ENCODE assay signal across 8 mouse cellular contexts in the genomic region with DNA sequence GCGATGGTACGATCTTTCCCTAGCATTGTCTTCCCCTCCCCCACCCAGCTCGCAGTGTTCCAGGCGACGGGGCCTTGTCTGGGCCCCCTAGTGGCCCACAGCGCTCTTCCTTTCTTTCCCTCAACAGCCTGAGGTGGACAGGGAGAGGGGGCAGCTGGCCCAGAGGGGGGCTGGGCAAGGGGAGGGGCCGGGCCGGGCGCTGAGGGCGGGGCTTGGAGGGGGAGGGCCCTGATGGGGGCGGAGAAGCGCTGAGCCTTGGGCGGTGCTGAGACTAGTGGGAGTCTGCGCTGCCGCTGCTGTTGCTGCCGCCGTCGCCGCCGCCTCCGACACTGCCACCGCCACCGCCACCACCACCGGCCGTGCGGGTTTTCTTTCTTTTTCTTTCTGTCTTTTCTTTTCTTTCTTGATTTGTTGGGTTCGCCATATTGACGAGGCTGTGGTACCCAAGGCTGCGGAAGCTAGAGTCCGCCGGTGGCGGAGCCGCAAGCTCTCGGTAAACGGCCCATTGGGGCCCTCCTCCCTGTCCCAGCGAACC. TPM values are rescaled to one million over a fixed set of nuclear protein-coding genes. Genes with fewer than 3 reads are reported as not detected.
A peak's percentile ranks its signal among the peaks of the same experiment; 100 is the strongest.
DNase-seq lines count a peak whose midpoint lies in the region; ATAC-seq and TF ChIP-seq lines count a peak whose summit lies in the region.

TSS of gene Usp9x (plus strand) at position 258 of the 535 bp plus-strand sequence.

- no peaks in the 10 kb centered on the region for H3K9me3 ChIP-seq in hindbrain, embryonic 15.5 days

- H3K4me1 ChIP-seq in hindbrain, embryonic 15.5 days (replicated peaks): peaks cover 3% of the 10 kb centered on the region; the same call in 1 of the 2 replicates

- WGBS in hindbrain, embryonic 15.5 days: 14% methylated on average over 27 of the region's 36 CpGs

- ATAC-seq in frontal cortex, adult (ENCODE audit: low TSS enrichment): peak; percentile 71
- ATAC-seq in hindbrain, embryonic 15.5 days (ENCODE audit: low FRiP score, low read depth): peak; percentile 93

- peak within 1 kb of the TSS; percentile 90 for H3K4me3 ChIP-seq in gastrocnemius, adult 2 months
- H3K4me3 ChIP-seq in hindbrain, embryonic 15.5 days: peak within 1 kb of the TSS; percentile 70

- H3K27ac ChIP-seq in gastrocnemius, adult 2 months: peak within 1 kb of the TSS; percentile 98
- peak within 1 kb of the TSS; percentile 94 for H3K27ac ChIP-seq in hindbrain, embryonic 15.5 days (replicated peaks)

- intact Hi-C loops in gastrocnemius, adult 2 months (cut with DNase I): loop anchor here (1.0 to 5.0 kb wide), 3 partner anchors 29 to 394 kb away; no protein-coding TSS in a partner anchor
- intact Hi-C loops in left cerebral cortex, postnatal 4 days (cut with DNase I): loop anchor here (5.0 kb wide), 1 partner anchor 199 kb away; no protein-coding TSS in a partner anchor

- H3K36me3 ChIP-seq in hindbrain, embryonic 15.5 days: no peaks in the 10 kb centered on the region

- no peaks in the 10 kb centered on the region for H3K27me3 ChIP-seq in hindbrain, embryonic 15.5 days

- H3K9ac ChIP-seq in hindbrain, embryonic 15.5 days: peak within 1 kb of the TSS; percentile 86

- peak; percentile 66 for TF ChIP-seq CTCF in gastrocnemius, adult 2 months (IDR thresholded peaks at IDR 0.05)

- no peak for DNase-seq in frontal cortex, postnatal 25 days (ENCODE audit: low spot score in 2 of 2)
- DNase-seq in c-Kit-negative CD71-positive TER-119-positive erythroid progenitor cells, embryonic 14.5 days (ENCODE audit: low read depth, low spot score): peak; percentile 57
- DNase-seq in gastrocnemius, adult 2 months: peak; percentile 92
- no peak for DNase-seq in left cerebral cortex, postnatal 4 days
- DNase-seq in mesoderm, embryonic 11.5 days (ENCODE audit: low read depth, low spot score): peak; percentile 95
- DNase-seq in spleen, postnatal 36 days (ENCODE audit: low spot score in 2 of 2): peak; percentile 78 to 79

- H3K4me2 ChIP-seq in hindbrain, embryonic 15.5 days: peak within 1 kb of the TSS; percentile 54

RNA-seq across cellular contexts. Expression of gene Usp9x, which starts in this region (rescaled TPM):
- 100 to 1,000 TPM; 130 to 150 TPM for total RNA-seq in gastrocnemius, adult 2 months (2021)
- 31.1 and 35.5 TPM in 2 replicates for polyA plus RNA-seq in hindbrain, embryonic 15.5 days (2015; fragmentation: Nextera tagmentation; extraction: Ambion mirVana)
- 100 to 1,000 TPM; 266 to 275 TPM for total RNA-seq in left cerebral cortex, postnatal 4 days (2021)

Comparison
In these comparisons a context has a peak if more than half of its experiments do, and no peak if none do; other contexts are left out.
1. DNase-seq: peak in c-Kit-negative CD71-positive TER-119-positive erythroid progenitor cells, embryonic 14.5 days (single experiment), gastrocnemius, adult 2 months (single experiment), mesoderm, embryonic 11.5 days (single experiment) and spleen, postnatal 36 days (2 of 2); none in frontal cortex, postnatal 25 days (0 of 2) and left cerebral cortex, postnatal 4 days (single experiment).